Mouse (Mus musculus): Measurements from ENCODE around the gene Man2a2. TPM values are rescaled to one million over a fixed set of nuclear protein-coding genes. Genes with fewer than 3 reads are reported as not detected.

Man2a2 gene
- 5.8 and 7.6 TPM in 2 replicates for polyA plus RNA-seq (2015; fragmentation: Nextera tagmentation; extraction: Ambion mirVana)

GRCm38 (mm10) chr7:80371041-80371751 is at the start of gene Man2a2:
Gene Man2a2, minus strand, starts transcription at chr7:80371375.

GRCm38 (mm10) chr7:80405188-80405695 is 34.1 kb upstream of the Man2a2 start, which contains the start of gene Furin:
Gene Furin, minus strand, starts transcription at chr7:80405436.

GRCm38 (mm10) chr7:80387633-80388543 is 16.7 kb upstream of the Man2a2 start, which contains the start of gene Fes:
Gene Fes, minus strand, starts transcription at chr7:80387946.

GRCm38 (mm10) chr7:80342858-80343257 is 28.3 kb downstream of the Man2a2 start, which contains the start of gene Hddc3:
Gene Hddc3, plus strand, starts transcription at chr7:80343104.

GRCm38 (mm10) chr7:80340793-80341192 is 30.4 kb downstream of the Man2a2 start, which contains the start of gene Unc45a:
Gene Unc45a, minus strand, starts transcription at chr7:80341005.

GRCm38 (mm10) chr7:80324043-80324815 is 46.9 kb downstream of the Man2a2 start, which contains the start of gene Rccd1:
Gene Rccd1, minus strand, starts transcription at chr7:80324454.

Other genes with a start within 250 kb of the Man2a2 start
- 37.7 and 38.5 TPM in 2 replicates for gene Sema4b, start 184.5 kb downstream of the Man2a2 start, polyA plus RNA-seq (2015; fragmentation: Nextera tagmentation; extraction: Ambion mirVana)
- gene Cib1, start 138.6 kb downstream of the Man2a2 start, polyA plus RNA-seq (2015; fragmentation: Nextera tagmentation; extraction: Ambion mirVana) = 109 and 111 TPM in 2 replicates
- 2.2 and 2.5 TPM in 2 replicates for gene Gdpgp1, start 138.5 kb downstream of the Man2a2 start, polyA plus RNA-seq (2015; fragmentation: Nextera tagmentation; extraction: Ambion mirVana)
- gene Ttll13, start 125.0 kb downstream of the Man2a2 start, polyA plus RNA-seq (2015; fragmentation: Nextera tagmentation; extraction: Ambion mirVana) = 0.30 and 1.0 TPM in 2 replicates
- gene Ngrn, start 110.2 kb downstream of the Man2a2 start, polyA plus RNA-seq (2015; fragmentation: Nextera tagmentation; extraction: Ambion mirVana) = 32.2 and 34.6 TPM in 2 replicates
- gene Vps33b, start 101.7 kb downstream of the Man2a2 start, polyA plus RNA-seq (2015; fragmentation: Nextera tagmentation; extraction: Ambion mirVana) = 4.1 and 5.6 TPM in 2 replicates
- gene Prc1, start 76.9 kb downstream of the Man2a2 start, polyA plus RNA-seq (2015; fragmentation: Nextera tagmentation; extraction: Ambion mirVana) = 128 and 140 TPM in 2 replicates
- gene Rccd1, start 46.9 kb downstream of the Man2a2 start, polyA plus RNA-seq (2015; fragmentation: Nextera tagmentation; extraction: Ambion mirVana) = 7.6 and 8.8 TPM in 2 replicates
- gene Unc45a, start 30.4 kb downstream of the Man2a2 start, polyA plus RNA-seq (2015; fragmentation: Nextera tagmentation; extraction: Ambion mirVana) = 10.2 and 11.4 TPM in 2 replicates
- gene Hddc3, start 28.3 kb downstream of the Man2a2 start, polyA plus RNA-seq (2015; fragmentation: Nextera tagmentation; extraction: Ambion mirVana) = 4.5 and 6.3 TPM in 2 replicates
- gene Fes, start 16.6 kb upstream of the Man2a2 start, polyA plus RNA-seq (2015; fragmentation: Nextera tagmentation; extraction: Ambion mirVana) = 39.9 and 58.0 TPM in 2 replicates
- 7.2 and 8.7 TPM in 2 replicates for gene Furin, start 34.1 kb upstream of the Man2a2 start, polyA plus RNA-seq (2015; fragmentation: Nextera tagmentation; extraction: Ambion mirVana)
- gene Blm, start 163.7 kb upstream of the Man2a2 start, polyA plus RNA-seq (2015; fragmentation: Nextera tagmentation; extraction: Ambion mirVana) = 29.1 and 38.0 TPM in 2 replicates